Mouse (Mus musculus) thymus, adult 2 months (tissue): ENCODE results near the gene Col4a2. TPM values are rescaled to one million over a fixed set of nuclear protein-coding genes. Genes with fewer than 3 reads are reported as not detected.
A peak's percentile ranks its signal among the peaks of the same experiment; 100 is the strongest.

ENCODE experiments used
- DNase-seq: peaks from one replicate; pipeline ENCODE4 v3.0.0; 2021
- H3K27ac ChIP-seq: fragments of 200-500 bp; 2 replicates; pipeline ENCODE4 v1.5.1; 2012; ENCODE audit warnings: low read length, control low read depth; ENCODE audit not compliant: control insufficient read depth, insufficient read depth
- H3K27me3 ChIP-seq: fragments of 200-500 bp; 2 replicates; pipeline ENCODE4 v1.6.1; 2012; ENCODE audit warnings: mild to moderate bottlenecking, low read length, moderate library complexity, mixed read lengths; ENCODE audit not compliant: control insufficient read depth, insufficient read depth
- H3K36me3 ChIP-seq: fragments of 200-500 bp; 2 replicates; pipeline ENCODE4 v1.6.1; 2012; ENCODE audit warnings: mild to moderate bottlenecking, low read length, moderate library complexity; ENCODE audit not compliant: control insufficient read depth, insufficient read depth
- H3K4me1 ChIP-seq: fragments of 200-500 bp; replicated peaks from 2 replicates; pipeline ENCODE4 v1.6.1; 2012; ENCODE audit warnings: low read length; ENCODE audit not compliant: control insufficient read depth, insufficient read depth
- H3K4me3 ChIP-seq: fragments of 200-500 bp; 2 replicates; pipeline ENCODE4 v1.5.1; 2012; ENCODE audit warnings: mild to moderate bottlenecking, low read length, control low read depth, moderate library complexity; ENCODE audit not compliant: control insufficient read depth, insufficient read depth
- CTCF ChIP-seq: fragments of 200-500 bp; IDR thresholded peaks from 2 replicates; pipeline ENCODE4 v1.5.1; 2012; ENCODE audit warnings: mild to moderate bottlenecking, control low read depth, low read length, moderate library complexity, borderline replicate concordance; ENCODE audit not compliant: control insufficient read depth, poor library complexity, insufficient read depth; ENCODE audit errors: extremely low read depth
- POLR2A ChIP-seq: fragments of 200-500 bp; IDR thresholded peaks from 2 replicates; pipeline ENCODE4 v1.6.1; 2012; ENCODE audit warnings: mild to moderate bottlenecking, low read length, control low read depth, moderate library complexity; ENCODE audit not compliant: control insufficient read depth, poor library complexity, insufficient read depth; ENCODE audit errors: extremely low read depth
- WGBS: fragments of 180-500 bp; shearing (Covaris S2); methylation state at CpG from one replicate; pipeline ENCODE4 v1.1.7; 2018; 5-methylcytosine and 5-hydroxymethylcytosine counted together
- polyA plus RNA-seq: library from polyadenylated mRNA; depleted of rRNA; stranded (reverse); fragments of >200 nt; gene quantifications from 2 replicates; pipeline ENCODE4 v1.2.3, GENCODE M21; 2012

Col4a2 gene
- polyA plus RNA-seq, 1 experiment = 25.7 TPM

DNA sequence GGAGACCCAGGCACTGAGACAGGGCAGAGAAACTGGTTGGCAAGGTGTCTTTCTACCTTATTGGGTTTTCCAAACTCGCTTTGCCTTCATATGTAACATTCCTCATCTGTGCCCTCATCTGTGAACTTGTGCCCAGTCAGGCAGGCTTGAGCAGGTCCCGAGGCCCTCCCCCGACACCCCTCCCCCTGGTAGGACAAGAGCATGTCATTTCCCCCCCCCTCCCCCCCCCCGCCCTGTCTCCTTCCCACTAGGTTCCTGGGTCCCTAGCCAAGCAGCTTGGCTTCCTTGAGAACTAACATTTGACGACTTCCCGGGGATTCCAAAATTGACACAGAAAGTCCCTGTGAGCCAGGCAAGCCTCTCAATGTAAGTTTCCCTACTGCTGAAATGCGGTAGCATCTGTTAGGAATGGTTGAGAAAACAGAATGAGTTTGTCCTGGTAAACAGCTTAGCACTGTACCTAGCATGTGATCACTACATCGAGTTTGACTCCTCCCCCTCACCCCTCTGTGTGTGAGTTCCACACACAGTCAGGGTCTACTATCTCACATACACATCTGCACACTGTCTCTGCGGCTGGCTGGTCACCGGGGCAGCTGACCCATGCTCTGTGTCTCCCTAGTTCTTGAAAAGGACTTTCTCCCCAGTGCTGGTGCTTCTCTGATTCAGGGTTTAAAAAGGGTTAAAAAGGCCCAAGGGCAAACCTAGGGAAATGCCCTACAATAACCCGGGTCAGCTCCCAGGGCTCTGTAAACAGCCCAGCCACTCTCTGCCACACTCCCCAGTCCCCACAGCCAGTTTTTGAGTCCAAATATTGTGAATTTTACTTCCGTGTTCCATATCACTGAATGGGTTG lies 145.6 kb downstream of the Col4a2 start:
- peaks cover 19% of the 10 kb centered on the region for H3K4me1 ChIP-seq
- 70% methylated on average over 12 of the region's 12 CpGs for whole genome bisulfite sequencing
- no peak for TF ChIP-seq POLR2A
- no peak for TF ChIP-seq CTCF
- H3K36me3 ChIP-seq = no peaks in the 10 kb centered on the region
- no peak for DNase-seq
- no peaks in the 10 kb centered on the region for H3K27me3 ChIP-seq
- 0 out of 2 replicates have a peak overlapping the region, but pooled peaks have one; percentile 21 for H3K27ac ChIP-seq
- no peak overlapping the region for H3K4me3 ChIP-seq

DNA sequence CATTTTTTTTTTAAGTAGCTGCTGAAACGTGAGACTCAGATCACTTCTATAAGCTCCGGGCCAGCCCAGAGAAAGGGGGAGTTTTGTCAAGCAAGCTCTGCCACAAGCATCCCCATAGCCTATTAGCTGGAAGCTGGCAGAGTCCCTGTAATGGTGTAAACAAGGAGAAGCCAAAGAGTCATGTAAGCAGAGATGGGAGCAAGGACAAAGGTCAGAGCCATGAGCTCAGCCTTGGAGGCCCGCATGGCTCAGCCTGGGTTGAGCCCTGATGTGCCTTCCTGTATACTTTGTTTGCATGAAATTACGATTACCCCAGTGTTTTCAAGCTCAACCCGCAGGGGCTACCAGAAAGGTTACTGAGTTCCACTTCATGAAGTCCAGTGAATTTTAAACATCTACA lies 146.4 kb downstream of the Col4a2 start:
- H3K36me3 ChIP-seq = no peaks in the 10 kb centered on the region
- H3K27ac ChIP-seq = no peak overlapping the region
- no peaks in the 10 kb centered on the region for H3K27me3 ChIP-seq
- no peak for DNase-seq
- WGBS = 89% methylated on average over 5 of the region's 5 CpGs
- H3K4me1 ChIP-seq = peaks cover 20% of the 10 kb centered on the region
- no peak for TF ChIP-seq POLR2A
- TF ChIP-seq CTCF = no peak
- H3K4me3 ChIP-seq = no peak overlapping the region

DNA sequence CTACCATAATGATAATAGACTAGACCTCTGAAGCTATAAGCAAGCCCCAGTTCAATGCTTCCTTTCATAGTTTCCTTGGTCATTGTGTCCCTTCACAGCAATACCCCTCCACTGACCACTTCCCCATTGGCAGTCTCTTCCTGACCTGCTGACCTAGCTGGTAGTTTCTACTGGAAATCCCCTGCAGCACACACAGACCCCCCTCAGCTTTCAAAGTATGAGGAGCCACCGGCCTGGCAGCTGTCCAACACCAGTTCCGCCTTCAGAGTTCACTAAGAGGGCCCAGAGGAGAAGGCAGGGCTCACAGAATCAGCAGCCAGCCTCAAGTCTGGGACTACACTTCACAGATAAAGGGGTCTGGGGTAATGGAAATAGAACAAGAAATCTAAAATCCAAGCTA lies 148.3 kb downstream of the Col4a2 start:
- Histone ChIP-seq H3K27me3 (no peaks in the 10 kb centered on the region), H3K4me1 (peaks cover 19% of the 10 kb centered on the region), H3K4me3 (no peak overlapping the region), H3K27ac (no peak overlapping the region), H3K36me3 (no peaks in the 10 kb centered on the region)
- no peak for DNase-seq
- 26% methylated on average over 2 of the region's 2 CpGs for WGBS
- no peak for TF ChIP-seq CTCF
- no peak for TF ChIP-seq POLR2A

DNA sequence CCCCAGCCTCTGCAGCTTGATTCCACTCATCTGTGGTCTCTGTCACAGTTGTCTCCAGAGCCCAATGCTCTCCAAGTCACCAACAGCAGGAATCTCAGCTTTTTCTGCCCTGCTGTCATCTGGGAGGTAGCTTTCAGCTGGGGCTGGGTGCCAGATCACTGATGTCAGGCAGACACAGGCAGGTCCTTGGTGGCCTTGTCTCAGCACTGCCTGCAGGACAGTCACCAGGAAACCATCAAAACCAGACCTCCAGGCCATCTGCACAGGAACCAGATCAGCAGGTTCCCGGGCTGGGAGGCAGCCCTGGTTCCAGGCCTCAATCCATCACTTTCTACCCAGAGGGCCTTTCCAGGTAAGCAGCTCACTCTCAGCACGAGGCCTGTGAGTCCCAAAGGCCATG lies 149.2 kb downstream of the Col4a2 start:
- no peaks in the 10 kb centered on the region for H3K27me3 ChIP-seq
- no peak overlapping the region for H3K27ac ChIP-seq
- no peak for DNase-seq
- 66% methylated on average over 2 of the region's 2 CpGs for WGBS
- no peak for TF ChIP-seq POLR2A
- no peak for TF ChIP-seq CTCF
- peaks cover 18% of the 10 kb centered on the region for H3K4me1 ChIP-seq
- no peak overlapping the region for H3K4me3 ChIP-seq
- no peaks in the 10 kb centered on the region for H3K36me3 ChIP-seq

DNA sequence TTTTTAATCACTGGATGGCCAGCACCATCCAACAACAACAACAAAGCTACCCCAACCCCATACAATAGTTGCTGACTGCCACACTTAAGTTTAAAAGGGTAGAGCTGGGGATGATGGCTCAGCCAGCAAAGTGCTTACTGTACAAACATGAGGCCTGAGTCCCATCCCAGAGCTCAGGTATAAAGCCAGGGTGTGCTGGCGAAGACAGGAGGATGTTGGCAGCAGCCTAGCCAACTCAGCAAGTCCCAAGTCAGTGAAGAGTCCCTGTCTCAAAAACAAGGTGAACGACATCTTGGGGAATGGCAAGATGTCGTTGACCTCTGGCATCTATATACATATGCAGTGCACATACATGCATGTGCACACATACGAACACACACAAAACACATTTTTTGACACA lies 150.0 kb downstream of the Col4a2 start:
- no peak for DNase-seq
- Histone ChIP-seq H3K27me3 (no peaks in the 10 kb centered on the region), H3K27ac (no peak overlapping the region), H3K4me3 (no peak overlapping the region), H3K36me3 (no peaks in the 10 kb centered on the region), H3K4me1 (peaks cover 18% of the 10 kb centered on the region)
- over 99% methylated on average over 4 of the region's 4 CpGs for WGBS
- TF ChIP-seq POLR2A = no peak
- no peak for TF ChIP-seq CTCF

DNA sequence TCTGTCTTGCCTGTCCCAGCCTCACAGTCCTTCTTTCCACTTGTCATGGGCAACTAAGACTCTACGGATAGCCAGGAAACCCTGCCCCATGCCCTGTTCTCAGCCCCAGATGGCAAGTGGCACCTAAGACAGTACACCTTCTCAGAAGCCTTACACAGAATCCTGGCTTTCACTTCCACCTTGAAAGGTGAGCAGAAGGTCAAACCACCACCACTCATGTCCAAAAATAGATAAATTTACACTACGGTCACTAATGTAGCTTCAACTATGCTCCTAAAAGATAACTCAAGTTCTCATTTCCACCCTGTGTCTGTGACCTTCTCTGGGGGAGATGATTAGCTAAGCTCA lies 150.9 kb downstream of the Col4a2 start:
- 60% methylated on average over 2 of the region's 2 CpGs for WGBS
- Histone ChIP-seq H3K4me1 (peaks cover 18% of the 10 kb centered on the region), H3K36me3 (no peaks in the 10 kb centered on the region), H3K4me3 (no peak overlapping the region), H3K27me3 (no peaks in the 10 kb centered on the region), H3K27ac (no peak overlapping the region)
- no peak for DNase-seq
- TF ChIP-seq CTCF (no peak), POLR2A (no peak)
